Mouse (Mus musculus) CH12.LX (cell line): ENCODE results near the gene Atad1. TPM values are rescaled to one million over a fixed set of nuclear protein-coding genes. Genes with fewer than 3 reads are reported as not detected.
"Not testable (repeated sequence)": the region's sequence is repeated elsewhere in the genome, so short reads cannot be mapped to it uniquely, and the experiment has no call there.

Source experiments
- DNase-seq: peaks from one replicate; pipeline ENCODE4 v3.0.0-alpha.2; 2013; ENCODE audit errors: extremely low read depth
- H3K27ac ChIP-seq: 2 replicates; pipeline ENCODE4 v1.5.1; 2012; ENCODE audit warnings: low read depth, mild to moderate bottlenecking, control low read depth, moderate library complexity; ENCODE audit not compliant: insufficient read depth
- H3K27me3 ChIP-seq: replicated peaks from 2 replicates; pipeline ENCODE3; 2012; ENCODE audit warnings: inconsistent platforms
- H3K36me3 ChIP-seq, 2 experiments: replicated peaks in 1 of 2; 2 replicates each; pipeline versions ENCODE3 to v1.6.1; 2012; ENCODE audit warnings: inconsistent platforms in 1 of 2, low read length in 1 of 2, mild to moderate bottlenecking in 1 of 2, mixed read lengths in 1 of 2, moderate library complexity in 1 of 2; ENCODE audit not compliant: control insufficient read depth in 1 of 2, insufficient read depth in 1 of 2
- H3K4me1 ChIP-seq, 2 experiments: 2 replicates each; pipeline ENCODE4 v1.6.1; 2012; ENCODE audit warnings: inconsistent platforms in 1 of 2, moderate library complexity in 1 of 2; ENCODE audit not compliant: insufficient read depth in 2 of 2, control insufficient read depth in 1 of 2
- H3K4me2 ChIP-seq: 2 replicates; pipeline ENCODE4 v1.6.1; 2012; ENCODE audit warnings: low read depth, mild to moderate bottlenecking, control low read depth; ENCODE audit not compliant: poor library complexity, insufficient read depth, severe bottlenecking
- H3K4me3 ChIP-seq, 3 experiments: fragments of 150-350 bp in 1 of 3; sonication (generic) in 1 of 3; replicated peaks in 1 of 3; 2 replicates each; pipeline versions ENCODE3 to v1.5.1; 2011 to 2012; ENCODE audit warnings: low read depth in 2 of 3, low read length in 2 of 3, mild to moderate bottlenecking in 2 of 3, moderate library complexity in 2 of 3, control low read depth in 1 of 3, improper control_type of control experiment in 1 of 3, inconsistent platforms in 1 of 3, mixed read lengths in 1 of 3; ENCODE audit not compliant: poor library complexity in 1 of 3
- H3K79me2 ChIP-seq: replicated peaks from 2 replicates; pipeline ENCODE4 v1.6.1; 2012; ENCODE audit warnings: mild to moderate bottlenecking, moderate library complexity; ENCODE audit not compliant: control insufficient read depth, poor library complexity, insufficient read depth, severe bottlenecking; ENCODE audit errors: extremely low read depth
- H3K9ac ChIP-seq: 2 replicates; pipeline ENCODE4 v1.6.1; 2012; ENCODE audit warnings: low read depth, mild to moderate bottlenecking, control low read depth, moderate library complexity; ENCODE audit not compliant: insufficient read depth
- H3K9me3 ChIP-seq: replicated peaks from 2 replicates; pipeline ENCODE3; 2012; ENCODE audit warnings: low read length, inconsistent platforms, mixed read lengths
- BHLHE40 ChIP-seq: IDR thresholded peaks from 2 replicates; pipeline ENCODE4 v1.6.1; 2011; ENCODE audit warnings: mild to moderate bottlenecking, low read depth, low read length, improper control_type of control experiment
- CTCF ChIP-seq, 2 experiments: IDR thresholded peaks in 1 of 2; conservative IDR thresholded peaks in 1 of 2; 2 replicates each; pipeline ENCODE4 v1.5.1; 2011 to 2012; ENCODE audit warnings: low read depth in 2 of 2, low read length in 2 of 2, improper control_type of control experiment in 1 of 2, inconsistent platforms in 1 of 2, mild to moderate bottlenecking in 1 of 2, moderate library complexity in 1 of 2
- ELF1 ChIP-seq: IDR thresholded peaks from 2 replicates; pipeline ENCODE4 v1.6.1; 2014; ENCODE audit warnings: low read depth, mild to moderate bottlenecking, inconsistent platforms, low read length, improper control_type of control experiment
- EP300 ChIP-seq: IDR thresholded peaks from 2 replicates; pipeline ENCODE4 v1.6.1; 2011; ENCODE audit warnings: low read length, improper control_type of control experiment
- ETS1 ChIP-seq: conservative IDR thresholded peaks from 2 replicates; pipeline ENCODE4 v1.6.1; 2012; ENCODE audit warnings: low read depth, mild to moderate bottlenecking, inconsistent platforms, low read length, improper control_type of control experiment, moderate library complexity
- JUN ChIP-seq: IDR thresholded peaks from 2 replicates; pipeline ENCODE4 v1.6.1; 2011; ENCODE audit warnings: low read depth, mild to moderate bottlenecking, low read length, improper control_type of control experiment, moderate library complexity; ENCODE audit not compliant: insufficient read depth
- JUND ChIP-seq: conservative IDR thresholded peaks from 2 replicates; pipeline ENCODE4 v1.6.1; 2011; ENCODE audit warnings: low read depth, low read length, improper control_type of control experiment
- MAX ChIP-seq: IDR thresholded peaks from 2 replicates; pipeline ENCODE4 v1.6.1; 2011; ENCODE audit warnings: low read length, improper control_type of control experiment
- POLR2A ChIP-seq: IDR thresholded peaks from 2 replicates; pipeline ENCODE4 v1.6.1; 2011; ENCODE audit warnings: low read depth, mild to moderate bottlenecking, improper control_type of control experiment, low read length
- RAD21 ChIP-seq: IDR thresholded peaks from 2 replicates; pipeline ENCODE4 v1.6.1; 2011; ENCODE audit warnings: low read depth, mild to moderate bottlenecking, low read length, improper control_type of control experiment, moderate library complexity
- TBP ChIP-seq: conservative IDR thresholded peaks from 2 replicates; pipeline ENCODE4 v1.6.1; 2011; ENCODE audit warnings: low read depth, low read length, improper control_type of control experiment
- TCF12 ChIP-seq: IDR thresholded peaks from 2 replicates; pipeline ENCODE4 v1.6.1; 2014; ENCODE audit warnings: low read depth, mild to moderate bottlenecking, inconsistent platforms, low read length, improper control_type of control experiment
- UBTF ChIP-seq: IDR thresholded peaks from 2 replicates; pipeline ENCODE4 v1.6.1; 2012; ENCODE audit warnings: low read depth, mild to moderate bottlenecking, inconsistent platforms, low read length, improper control_type of control experiment, moderate library complexity
- ZNF384 ChIP-seq: IDR thresholded peaks from 2 replicates; pipeline ENCODE4 v1.6.1; 2012; ENCODE audit warnings: low read depth, low read length, improper control_type of control experiment, inconsistent platforms
- dilution Hi-C: fragments of 300-500 bp; cut with MboI; formaldehyde crosslinking; loops from 2 replicates; pipeline ENCODE4 v1.14.3; 2020; ENCODE audit warnings: low sequenced_read_pairs; ENCODE audit not compliant: extremely low pct_unique_long_range_greater_than_20kb, extremely low pct_ligation_motif_present
- in situ Hi-C: fragments of 300-500 bp; cut with MboI; formaldehyde crosslinking; loops from 3 replicates; pipeline ENCODE4 v1.14.3; 2019; ENCODE audit warnings: low sequenced_read_pairs, low pct_ligation_motif_present, low pct_unique_long_range_greater_than_20kb, mixed read lengths
- polyA plus RNA-seq: library from polyadenylated mRNA; unstranded; fragments of >175 nt; gene quantifications from 2 replicates; pipeline ENCODE4 v1.2.1, GENCODE M21; 2012; ENCODE audit warnings: low read depth; ENCODE audit not compliant: insufficient read length
- total RNA-seq, 2 experiments: library from RNA; depleted of rRNA; stranded (reverse); fragments of 300-350 nt in 1 of 2; fragments of >200 nt in 1 of 2; gene quantifications; 2 replicates each; pipeline ENCODE4 v1.2.3; 2012 to 2014

The Atad1 gene
- total and polyA plus RNA-seq, 3 experiments = 78.5 to 268 (median 103) TPM

DNA sequence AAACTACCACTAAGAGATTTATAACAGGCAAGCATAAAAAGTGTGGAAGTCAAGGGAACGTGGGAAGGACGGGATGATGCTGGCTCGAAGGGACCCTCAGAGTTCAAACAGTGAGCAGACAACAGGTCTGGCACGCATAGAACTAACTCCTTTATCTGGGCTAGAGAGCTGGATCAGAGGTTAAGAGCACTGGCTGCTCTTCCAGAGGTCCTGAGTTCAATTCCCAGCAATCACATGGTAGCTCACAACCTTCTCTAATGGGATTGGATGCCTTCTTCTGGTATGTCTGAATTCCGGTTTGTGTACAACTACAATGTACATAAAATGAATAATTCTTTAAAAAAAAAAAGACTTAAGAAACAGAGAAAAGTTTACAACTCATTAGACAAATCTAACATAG is 56.5 kb downstream of the Atad1 start:
- in situ Hi-C loops = loop anchor here (10.0 kb wide), 1 partner anchor 178 kb away; no protein-coding TSS in a partner anchor
- dilution Hi-C loops = no loop called here
- peaks cover 3% of the 10 kb centered on the region; the same call in 1 of the 2 replicates for H3K79me2 ChIP-seq
- H3K9ac ChIP-seq = no peak overlapping the region
- H3K9me3 ChIP-seq = no peaks in the 10 kb centered on the region
- H3K27ac ChIP-seq = no peak overlapping the region
- no peak for DNase-seq
- no peak for TF ChIP-seq TBP
- TF ChIP-seq ELF1 = no peak
- TF ChIP-seq POLR2A = no peak
- TF ChIP-seq ZNF384 = no peak
- no peak for TF ChIP-seq BHLHE40
- TF ChIP-seq UBTF = no peak
- no peak for TF ChIP-seq JUND
- TF ChIP-seq RAD21 = no peak
- no peak for TF ChIP-seq JUN
- no peaks in the 10 kb centered on the region for H3K27me3 ChIP-seq
- no peak overlapping the region for H3K4me2 ChIP-seq
- peaks cover 0 to 10% of the 10 kb centered on the region in 2 experiments; a peak in 1 of 4 replicates for H3K4me1 ChIP-seq
- H3K36me3 ChIP-seq = peaks cover 29 to 61% of the 10 kb centered on the region in 2 experiments
- no peak overlapping the region for H3K4me3 ChIP-seq

DNA sequence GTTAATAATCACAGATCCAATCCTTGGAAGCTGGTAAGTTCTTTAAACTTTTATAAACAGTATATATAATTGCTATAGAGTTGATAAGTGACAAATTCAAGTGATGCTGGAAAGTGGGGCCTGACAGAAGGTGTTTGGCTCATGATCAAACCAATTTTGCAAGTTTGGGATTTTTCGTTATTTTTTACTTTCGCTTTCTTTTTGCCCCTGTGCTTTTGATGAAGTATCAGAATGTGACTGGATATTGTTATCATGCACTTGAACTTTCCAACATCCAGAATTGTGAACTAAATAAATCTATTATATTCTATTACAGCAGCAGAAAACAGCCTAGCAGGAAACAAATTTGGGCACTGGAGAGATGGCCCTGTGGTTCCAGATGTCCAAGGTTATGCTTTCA is 58.7 kb downstream of the Atad1 start:
- Histone ChIP-seq H3K4me1 (peaks cover 0 to 10% of the 10 kb centered on the region in 2 experiments; a peak in 1 of 4 replicates), H3K36me3 (peaks cover 24 to 59% of the 10 kb centered on the region in 2 experiments), H3K79me2 (peaks cover 8% of the 10 kb centered on the region; the same call in 1 of the 2 replicates), H3K4me2 (peak overlapping the region; percentile 98), H3K9ac (peak overlapping the region; percentile 66), H3K9me3 (no peaks in the 10 kb centered on the region), H3K27me3 (no peaks in the 10 kb centered on the region), H3K27ac (no peak overlapping the region), H3K4me3 (peak overlapping the region in 2 of 3 experiments; percentile 5 to 45)
- peak; percentile 19 for DNase-seq
- in situ Hi-C loops (loop anchor here (10.0 kb wide), 1 partner anchor 176 kb away; no protein-coding TSS in a partner anchor), dilution Hi-C loops (no loop called here)
- TF ChIP-seq ETS1 = no peak
- 0 out of 2 replicates have a peak, but pooled peaks have one; percentile 12 for TF ChIP-seq EP300

GRCm38 (mm10) chr19:32675766-32676165 is 63.8 kb downstream of the Atad1 start:
- Histone ChIP-seq H3K4me2 (no peak overlapping the region), H3K27me3 (no peaks in the 10 kb centered on the region), H3K27ac (no peak overlapping the region), H3K79me2 (peaks cover 5% of the 10 kb centered on the region; the same call in 1 of the 2 replicates), H3K36me3 (peaks cover 35 to 78% of the 10 kb centered on the region in 2 experiments), H3K9ac (no peak overlapping the region), H3K4me3 (no peak overlapping the region), H3K9me3 (no peaks in the 10 kb centered on the region), H3K4me1 (peaks cover 3 to 12% of the 10 kb centered on the region in 2 experiments; a peak in 2 of 4 replicates)
- no peak for DNase-seq
- TF ChIP-seq CTCF (conservative IDR thresholded peaks at IDR 0.05 in 1 of 2, IDR thresholded peaks at IDR 0.05 in 1 of 2; ENCODE audit: low read depth in 2 of 2, low read length in 2 of 2) (no peak), MAX (no peak), TCF12 (no peak)
- in situ Hi-C loops (no loop called here), dilution Hi-C loops (no loop called here)

DNA sequence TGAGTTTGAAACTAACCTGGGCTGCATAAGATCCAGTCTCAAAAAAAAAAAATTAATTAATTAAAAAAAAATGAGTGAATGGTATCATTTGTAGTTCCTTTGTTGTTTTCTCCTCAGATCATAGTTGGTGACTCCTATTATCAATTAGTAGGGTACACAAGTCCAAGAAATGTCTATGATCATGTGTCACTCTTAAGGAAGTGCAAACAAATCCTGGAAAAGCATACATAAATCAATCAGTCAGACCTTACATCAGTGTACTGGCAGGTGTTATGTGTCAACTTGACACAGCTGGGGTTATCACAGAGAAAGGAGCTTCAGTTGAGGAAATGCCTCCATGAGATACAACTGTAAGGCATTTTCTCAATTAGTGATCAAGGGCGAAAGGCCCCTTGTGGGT is 71.8 kb downstream of the Atad1 start:
- dilution Hi-C loops = not testable (repeated sequence)

More for the DNA sequence above, 71.8 kb downstream of the Atad1 start:
- H3K27me3 ChIP-seq, in situ Hi-C loops, H3K27ac ChIP-seq, H3K9me3 ChIP-seq, H3K9ac ChIP-seq, H3K4me2 ChIP-seq, H3K4me3 ChIP-seq, DNase-seq, H3K79me2 ChIP-seq, H3K4me1 ChIP-seq: not testable (repeated sequence)
- peaks cover 13 to 68% of the 10 kb centered on the region in 2 experiments for H3K36me3 ChIP-seq
